Mouse (Mus musculus): Measurements from ENCODE around the gene Sccpdh.

The Sccpdh gene

DNA sequence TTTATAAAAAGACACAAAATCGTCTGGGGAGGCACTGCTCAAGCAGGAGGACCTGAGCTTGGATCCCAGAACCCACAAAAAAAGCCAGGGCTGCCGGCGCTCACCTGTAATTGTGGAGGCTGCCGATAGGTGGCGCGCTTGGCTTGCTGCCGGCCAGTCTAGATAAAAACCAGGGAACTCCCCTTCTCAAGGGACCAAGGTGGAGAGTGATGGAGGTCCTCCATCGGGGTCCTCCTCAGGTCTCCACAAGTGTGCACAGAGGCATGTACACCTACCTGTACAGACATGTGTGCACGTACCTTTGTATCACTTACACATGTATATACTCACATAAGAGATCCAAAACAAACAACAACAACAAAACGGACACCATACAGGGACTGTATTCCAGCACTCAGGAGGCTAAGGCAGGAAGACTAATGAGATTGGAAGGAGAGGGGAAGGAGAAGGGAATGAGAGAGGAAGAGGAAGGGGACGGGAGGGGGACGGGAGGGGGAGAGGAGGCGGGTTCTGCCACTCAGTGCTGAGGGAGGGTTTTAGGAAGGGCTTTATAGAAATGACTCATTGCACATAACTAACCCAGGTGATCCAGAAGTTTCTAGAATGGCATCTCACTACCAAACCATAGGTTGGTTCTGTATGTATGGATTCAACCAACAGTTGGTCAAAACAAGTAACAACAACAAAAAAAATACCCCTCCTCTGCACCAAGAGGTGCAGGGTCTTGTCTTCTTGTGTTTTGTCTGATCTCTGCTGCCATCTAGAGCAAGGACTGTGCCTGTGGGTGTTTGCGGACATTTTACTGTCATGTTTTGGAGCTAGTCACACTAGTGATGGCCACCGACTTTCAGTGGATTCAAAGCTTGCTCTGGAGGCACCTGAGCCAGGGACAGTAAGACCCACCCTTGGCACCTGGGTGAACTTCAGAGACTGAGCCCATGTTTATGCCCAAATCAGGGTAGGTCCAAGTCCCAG is 66.8 kb downstream of the Sccpdh start:
- peak; percentile 60 for DNase-seq (ENCODE audit: low read depth, low spot score)

DNA sequence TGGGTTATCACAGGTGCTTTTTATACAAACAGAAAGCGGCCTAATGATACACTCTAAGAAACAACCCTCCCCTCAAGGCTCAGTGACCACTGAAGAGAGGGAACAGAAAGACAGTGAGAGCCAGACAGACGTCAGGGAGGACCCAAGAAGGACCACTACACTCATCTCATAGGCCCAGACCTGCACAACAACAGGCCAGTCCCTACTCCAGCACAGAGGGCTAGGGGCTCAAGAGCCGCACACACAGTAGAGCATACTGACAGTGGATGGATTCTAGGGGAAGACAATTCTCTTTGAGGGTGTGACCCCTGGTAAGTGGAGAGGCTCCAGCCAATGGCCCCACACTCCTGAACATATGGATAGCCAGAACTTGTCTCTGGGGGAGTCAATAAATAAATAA is 68.5 kb downstream of the Sccpdh start:
- DNase-seq (ENCODE audit: low read depth, low spot score) = no peak
